In the genomic region with DNA sequence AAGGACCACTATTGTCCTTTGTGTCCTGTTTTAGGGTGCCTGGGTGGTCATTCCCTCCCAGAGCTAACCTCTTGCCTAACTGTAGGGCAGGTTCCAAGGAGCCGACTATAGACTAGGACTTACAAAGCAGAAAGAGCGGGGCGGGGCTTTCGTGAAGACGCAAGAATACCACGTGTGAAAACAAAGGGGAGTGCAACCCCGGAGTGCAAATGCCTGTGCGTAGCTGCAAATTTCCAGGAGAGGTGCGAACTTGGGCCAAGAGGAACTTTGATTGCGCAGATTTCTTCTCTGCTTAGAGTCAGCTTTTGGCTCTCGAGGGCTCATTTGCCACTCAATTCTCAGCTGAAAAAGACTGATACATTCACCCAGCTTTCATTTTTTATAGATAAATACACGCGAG, we compare ENCODE assay signal across 8 mouse cellular contexts. TPM values are rescaled to one million over a fixed set of nuclear protein-coding genes. Genes with fewer than 3 reads are reported as not detected.
DNase-seq lines count a peak whose midpoint lies in the region; ATAC-seq and TF ChIP-seq lines count a peak whose summit lies in the region.

No protein-coding gene starts in this region.

- peak; percentile 70 for ATAC-seq in forebrain, embryonic 11.5 days (replicated peaks; ENCODE audit: low FRiP score)
- ATAC-seq in hindbrain, embryonic 11.5 days (ENCODE audit: low FRiP score) = peak; percentile 73
- ATAC-seq in limb, embryonic 12.5 days (ENCODE audit: insufficient number of reproducible peaks, insufficient read depth, low FRiP score, low TSS enrichment, low read depth) = no peak
- ATAC-seq in midbrain, embryonic 11.5 days (ENCODE audit: low FRiP score) = peak; percentile 61

- peaks cover 3% of the 10 kb centered on the region; the same call in 1 of the 2 replicates for H3K4me1 ChIP-seq in forebrain, embryonic 11.5 days (replicated peaks; ENCODE audit: control insufficient read depth, insufficient read depth, low read length)
- H3K4me1 ChIP-seq in hindbrain, embryonic 11.5 days (replicated peaks; ENCODE audit: control insufficient read depth, insufficient read depth, low read length) = no peaks in the 10 kb centered on the region
- H3K4me1 ChIP-seq in limb, embryonic 12.5 days (replicated peaks) = peaks cover 25% of the 10 kb centered on the region
- peaks cover 9% of the 10 kb centered on the region for H3K4me1 ChIP-seq in midbrain, embryonic 11.5 days (ENCODE audit: control insufficient read depth, insufficient read depth, low read length)

- under 1% methylated on average over 13 of the region's 13 CpGs for WGBS in forebrain, embryonic 11.5 days
- under 1% methylated on average over 13 of the region's 13 CpGs for WGBS in hindbrain, embryonic 11.5 days
- WGBS in limb, embryonic 12.5 days = 0% methylated on average over 13 of the region's 13 CpGs
- WGBS in midbrain, embryonic 11.5 days = 1% methylated on average over 13 of the region's 13 CpGs

- H3K9ac ChIP-seq in forebrain, embryonic 11.5 days (ENCODE audit: low read length) = peak overlapping the region; percentile 94
- H3K9ac ChIP-seq in hindbrain, embryonic 11.5 days (ENCODE audit: low read depth, low read length) = peak overlapping the region; percentile 42; the same call in 1 of the 2 replicates
- H3K9ac ChIP-seq in limb, embryonic 12.5 days (replicated peaks) = peak overlapping the region; percentile 91
- H3K9ac ChIP-seq in midbrain, embryonic 11.5 days (ENCODE audit: low read length) = peak overlapping the region; percentile 69

- DNase-seq in heart, adult 11 months = peak; percentile 97
- DNase-seq in heart, postnatal 25 days (ENCODE audit: low spot score) = no peak
- peak; percentile 93 for DNase-seq in brain, embryonic 14.5 days (ENCODE audit: low read depth)
- peak; percentile 75 for DNase-seq in forebrain, embryonic 11.5 days (ENCODE audit: low spot score)
- DNase-seq in hindbrain, embryonic 11.5 days (ENCODE audit: low spot score) = peak; percentile 83
- DNase-seq in midbrain, embryonic 11.5 days (ENCODE audit: low spot score, missing footprints) = no peak
- peak; percentile 54 to 72 for DNase-seq in spleen, postnatal 36 days (ENCODE audit: low spot score in 2 of 2)

- peak overlapping the region; percentile 80 for H3K4me3 ChIP-seq in forebrain, embryonic 11.5 days (ENCODE audit: low read depth, low read length)
- H3K4me3 ChIP-seq in hindbrain, embryonic 11.5 days (ENCODE audit: low read depth, low read length) = peak overlapping the region; percentile 86
- peak overlapping the region; percentile 66 for H3K4me3 ChIP-seq in limb, embryonic 12.5 days (replicated peaks)
- peak overlapping the region; percentile 81 for H3K4me3 ChIP-seq in midbrain, embryonic 11.5 days (ENCODE audit: low read depth, low read length)

- no peaks in the 10 kb centered on the region; the same call in 1 of the 2 replicates for H3K36me3 ChIP-seq in forebrain, embryonic 11.5 days (ENCODE audit: control insufficient read depth, insufficient read depth, low read length)
- H3K36me3 ChIP-seq in hindbrain, embryonic 11.5 days (ENCODE audit: control insufficient read depth, insufficient read depth, low read length) = no peaks in the 10 kb centered on the region
- peaks cover 23% of the 10 kb centered on the region for H3K36me3 ChIP-seq in limb, embryonic 12.5 days
- peaks cover 4% of the 10 kb centered on the region; the same call in 1 of the 2 replicates for H3K36me3 ChIP-seq in midbrain, embryonic 11.5 days (ENCODE audit: control insufficient read depth, insufficient read depth, low read length)

- TF ChIP-seq CTCF in brain, embryonic 14.5 days (IDR thresholded peaks at IDR 0.05; ENCODE audit: borderline replicate concordance, extremely low read depth, insufficient read depth, insufficient read length) = no peak

- H3K27me3 ChIP-seq in forebrain, embryonic 11.5 days (ENCODE audit: control insufficient read depth, insufficient read depth, low read length) = no peaks in the 10 kb centered on the region
- H3K27me3 ChIP-seq in hindbrain, embryonic 11.5 days (ENCODE audit: control insufficient read depth, insufficient read depth, low read length) = no peaks in the 10 kb centered on the region
- no peaks in the 10 kb centered on the region for H3K27me3 ChIP-seq in limb, embryonic 12.5 days
- no peaks in the 10 kb centered on the region for H3K27me3 ChIP-seq in midbrain, embryonic 11.5 days (ENCODE audit: control insufficient read depth, insufficient read depth, low read length)

- no peak overlapping the region for H3K27ac ChIP-seq in forebrain, embryonic 11.5 days (ENCODE audit: low read depth, low read length)
- 0 out of 2 replicates have a peak overlapping the region, but pooled peaks have one; percentile 89 for H3K27ac ChIP-seq in hindbrain, embryonic 11.5 days (ENCODE audit: low read depth, low read length)
- H3K27ac ChIP-seq in limb, embryonic 12.5 days = peak overlapping the region; percentile 51; the same call in 1 of the 2 replicates
- no peak overlapping the region for H3K27ac ChIP-seq in midbrain, embryonic 11.5 days (ENCODE audit: low read depth, low read length)

- peak overlapping the region; percentile 78 for H3K4me2 ChIP-seq in forebrain, embryonic 11.5 days (ENCODE audit: low read depth, low read length, severe bottlenecking)
- H3K4me2 ChIP-seq in hindbrain, embryonic 11.5 days (replicated peaks; ENCODE audit: low read depth, low read length) = peak overlapping the region; percentile 64
- peak overlapping the region; percentile 83 for H3K4me2 ChIP-seq in limb, embryonic 12.5 days
- peak overlapping the region; percentile 77 for H3K4me2 ChIP-seq in midbrain, embryonic 11.5 days

- intact Hi-C loops in heart, postnatal 25 days (cut with DNase I) = loop anchor here (5.0 to 10.0 kb wide), 2 partner anchors 202 to 485 kb away; partner anchors contain the start of gene Rps17

- H3K9me3 ChIP-seq in forebrain, embryonic 11.5 days (ENCODE audit: control insufficient read depth, low read length) = no peaks in the 10 kb centered on the region
- H3K9me3 ChIP-seq in hindbrain, embryonic 11.5 days (ENCODE audit: control insufficient read depth, low read length) = no peaks in the 10 kb centered on the region
- H3K9me3 ChIP-seq in limb, embryonic 12.5 days = no peaks in the 10 kb centered on the region
- H3K9me3 ChIP-seq in midbrain, embryonic 11.5 days (ENCODE audit: control insufficient read depth, low read length) = no peaks in the 10 kb centered on the region

- TF ChIP-seq POLR2A in brain, embryonic 14.5 days (IDR thresholded peaks at IDR 0.05; ENCODE audit: borderline replicate concordance, extremely low read depth, insufficient read depth, insufficient read length, poor library complexity, severe bottlenecking) = peak; percentile 10; the same call in 1 of the 2 replicates

RNA-seq across cellular contexts. Expression of gene Zscan2, which starts 0.5 kb away (rescaled TPM):
- 1 to 10 TPM; 5.4 to 6.1 TPM for total RNA-seq in heart, postnatal 25 days (2021)
- polyA plus RNA-seq in brain, embryonic 14.5 days (2012; rRNA removed) = 31.2 and 37.1 TPM in 2 replicates
- polyA plus RNA-seq in forebrain, embryonic 11.5 days (2014; fragmentation: Nextera tagmentation; extraction: Ambion mirVana) = 3.3 and 3.8 TPM in 2 replicates
- polyA plus RNA-seq in hindbrain, embryonic 11.5 days (2014; fragmentation: Nextera tagmentation; extraction: Ambion mirVana) = 4.5 and 4.8 TPM in 2 replicates
- polyA plus RNA-seq in limb, embryonic 12.5 days (2016; fragmentation: Nextera tagmentation; extraction: Ambion mirVana) = 5.1 and 6.2 TPM in 2 replicates
- 3.8 and 5.0 TPM in 2 replicates for polyA plus RNA-seq in midbrain, embryonic 11.5 days (2014; fragmentation: Nextera tagmentation; extraction: Ambion mirVana)

RNA-seq across cellular contexts. Expression of gene Iqgap1, which starts 34.5 kb away (rescaled TPM):
- total RNA-seq in heart, postnatal 25 days (2021) = 10 to 100 TPM; 39.8 to 46.7 TPM
- polyA plus RNA-seq in brain, embryonic 14.5 days (2012; rRNA removed) = 27.1 and 31.4 TPM in 2 replicates
- 28.0 and 29.1 TPM in 2 replicates for polyA plus RNA-seq in forebrain, embryonic 11.5 days (2014; fragmentation: Nextera tagmentation; extraction: Ambion mirVana)
- polyA plus RNA-seq in hindbrain, embryonic 11.5 days (2014; fragmentation: Nextera tagmentation; extraction: Ambion mirVana) = 27.1 and 29.1 TPM in 2 replicates
- 38.9 and 41.8 TPM in 2 replicates for polyA plus RNA-seq in limb, embryonic 12.5 days (2016; fragmentation: Nextera tagmentation; extraction: Ambion mirVana)
- 23.5 and 24.8 TPM in 2 replicates for polyA plus RNA-seq in midbrain, embryonic 11.5 days (2014; fragmentation: Nextera tagmentation; extraction: Ambion mirVana)

RNA-seq across cellular contexts. Expression of gene Wdr73, which starts 40.8 kb away (rescaled TPM):
- 1 to 10 TPM; 5.7 to 6.0 TPM for total RNA-seq in heart, postnatal 25 days (2021)
- 32.8 and 37.1 TPM in 2 replicates for polyA plus RNA-seq in brain, embryonic 14.5 days (2012; rRNA removed)
- 40.5 and 41.6 TPM in 2 replicates for polyA plus RNA-seq in forebrain, embryonic 11.5 days (2014; fragmentation: Nextera tagmentation; extraction: Ambion mirVana)
- 38.3 and 41.4 TPM in 2 replicates for polyA plus RNA-seq in hindbrain, embryonic 11.5 days (2014; fragmentation: Nextera tagmentation; extraction: Ambion mirVana)
- polyA plus RNA-seq in limb, embryonic 12.5 days (2016; fragmentation: Nextera tagmentation; extraction: Ambion mirVana) = 35.2 and 35.3 TPM in 2 replicates
- 36.1 and 41.2 TPM in 2 replicates for polyA plus RNA-seq in midbrain, embryonic 11.5 days (2014; fragmentation: Nextera tagmentation; extraction: Ambion mirVana)

RNA-seq across cellular contexts. Expression of gene Nmb, which starts 44.6 kb away (rescaled TPM):
- 1 to 10 TPM; 5.8 to 7.7 TPM for total RNA-seq in heart, postnatal 25 days (2021)
- polyA plus RNA-seq in brain, embryonic 14.5 days (2012; rRNA removed) = 10.3 and 10.5 TPM in 2 replicates
- 7.3 and 8.6 TPM in 2 replicates for polyA plus RNA-seq in forebrain, embryonic 11.5 days (2014; fragmentation: Nextera tagmentation; extraction: Ambion mirVana)
- 6.7 and 7.0 TPM in 2 replicates for polyA plus RNA-seq in hindbrain, embryonic 11.5 days (2014; fragmentation: Nextera tagmentation; extraction: Ambion mirVana)
- 7.6 and 9.2 TPM in 2 replicates for polyA plus RNA-seq in limb, embryonic 12.5 days (2016; fragmentation: Nextera tagmentation; extraction: Ambion mirVana)
- 6.9 and 7.9 TPM in 2 replicates for polyA plus RNA-seq in midbrain, embryonic 11.5 days (2014; fragmentation: Nextera tagmentation; extraction: Ambion mirVana)

Comparison
In these comparisons a context has a peak if more than half of its experiments do, and no peak if none do; other contexts are left out.
1. DNase-seq: peak in heart, adult 11 months (single experiment), brain, embryonic 14.5 days (single experiment), forebrain, embryonic 11.5 days (single experiment), hindbrain, embryonic 11.5 days (single experiment) and spleen, postnatal 36 days (2 of 2); none in heart, postnatal 25 days (single experiment) and midbrain, embryonic 11.5 days (single experiment).
2. H3K27ac ChIP-seq: peak in hindbrain, embryonic 11.5 days (single experiment) and limb, embryonic 12.5 days (single experiment); none in forebrain, embryonic 11.5 days (single experiment) and midbrain, embryonic 11.5 days (single experiment).
3. H3K9ac ChIP-seq: peak in every context shown above with its lines; median percentile 94 in forebrain, embryonic 11.5 days; 91 in limb, embryonic 12.5 days; 69 in midbrain, embryonic 11.5 days; 42 in hindbrain, embryonic 11.5 days.
4. Peak in every context shown above with its lines, with median percentiles within 50 percentile points of each other: H3K4me2 ChIP-seq and H3K4me3 ChIP-seq.